Mouse (Mus musculus) c-Kit-positive CD71-positive TER-119-positive erythroid progenitor cells, embryonic 14.5 days (primary cell): ENCODE results near the gene Gm6176.
"Not testable (repeated sequence)": the region's sequence is repeated elsewhere in the genome, so short reads cannot be mapped to it uniquely, and the experiment has no call there.

ENCODE experiments used
- DNase-seq: peaks from one replicate; pipeline ENCODE4 v3.0.0-alpha.2; 2013; ENCODE audit warnings: low spot score

The Gm6176 gene

GRCm38 (mm10) chr7:22056205-22056604 lies at the start of gene Gm6176:
Gene Gm6176, minus strand, starts transcription at chr7:22056305.
- not testable (repeated sequence) for DNase-seq

GRCm38 (mm10) chr7:22068757-22069156 lies 12.7 kb upstream of the Gm6176 start, which contains the start of gene Vmn1r139:
Gene Vmn1r139, plus strand, starts transcription at chr7:22069057.
- DNase-seq: not testable (repeated sequence)

GRCm38 (mm10) chr7:22028797-22029196 lies 27.3 kb downstream of the Gm6176 start, which contains the start of gene Vmn1r138:
Gene Vmn1r138, minus strand, starts transcription at chr7:22028897.
- not testable (repeated sequence) for DNase-seq
